ENCODE assay signal across 21 mouse cellular contexts in genomic region chr6:136026936-136027335, GRCm38 (mm10).
DNase-seq lines count a peak whose midpoint lies in the region; ATAC-seq and TF ChIP-seq lines count a peak whose summit lies in the region.
"Had no signal": no experiment of that assay in that cellular context is flagged by ENCODE, and none has a peak within 500 bp of the region (broad histone marks: within the 10 kb centered on the region; RNA-seq: fewer than 3 reads in every experiment).

No protein-coding gene starts in this region.

- H3K4me3 ChIP-seq in intestine, embryonic 14.5 days (ENCODE audit: low read depth, low read length) = no peak overlapping the region
- no peak overlapping the region for H3K4me3 ChIP-seq in intestine, postnatal 0 days (ENCODE audit: low read depth, low read length)
- H3K4me3 ChIP-seq: embryonic facial prominence, embryonic 12.5 days; embryonic facial prominence, embryonic 15.5 days; heart, adult 2 months; heart, embryonic 10.5 days; hindbrain, embryonic 12.5 days; hindbrain, embryonic 15.5 days; intestine, embryonic 15.5 days had no signal

- H3K27ac ChIP-seq in intestine, embryonic 14.5 days (ENCODE audit: low read depth) = no peak overlapping the region
- no peak overlapping the region for H3K27ac ChIP-seq in intestine, postnatal 0 days (ENCODE audit: low read depth, low read length)
- H3K27ac ChIP-seq: embryonic facial prominence, embryonic 12.5 days; embryonic facial prominence, embryonic 15.5 days; heart, adult 2 months; heart, embryonic 10.5 days; hindbrain, embryonic 12.5 days; hindbrain, embryonic 15.5 days; intestine, embryonic 15.5 days had no signal

- H3K9me3 ChIP-seq in intestine, embryonic 14.5 days (ENCODE audit: control insufficient read depth, low read length) = no peaks in the 10 kb centered on the region
- no peaks in the 10 kb centered on the region for H3K9me3 ChIP-seq in intestine, postnatal 0 days (ENCODE audit: control insufficient read depth)
- H3K9me3 ChIP-seq: embryonic facial prominence, embryonic 12.5 days; embryonic facial prominence, embryonic 15.5 days; heart, embryonic 10.5 days; hindbrain, embryonic 12.5 days; hindbrain, embryonic 15.5 days; intestine, embryonic 15.5 days had no signal

- no peak for ATAC-seq in intestine, embryonic 14.5 days (replicated peaks; ENCODE audit: low FRiP score, low TSS enrichment, low read depth)
- ATAC-seq in intestine, postnatal 0 days = no peak
- ATAC-seq: CD4-positive, CD25-positive, alpha-beta regulatory T cell, adult 4 months; forebrain, embryonic 14.5 days; forebrain, postnatal 0 days; intestine, embryonic 15.5 days had no signal

- H3K4me2 ChIP-seq in intestine, embryonic 14.5 days (ENCODE audit: low read length) = no peak overlapping the region
- no peak overlapping the region for H3K4me2 ChIP-seq in intestine, postnatal 0 days (replicated peaks; ENCODE audit: low read depth)
- H3K4me2 ChIP-seq: embryonic facial prominence, embryonic 12.5 days; embryonic facial prominence, embryonic 15.5 days; hindbrain, embryonic 12.5 days; hindbrain, embryonic 15.5 days; intestine, embryonic 15.5 days had no signal

- no peak for TF ChIP-seq CTCF in intestine, postnatal 0 days (IDR thresholded peaks at IDR 0.05; ENCODE audit: low read depth)

- 90% methylated on average over 6 of the region's 6 CpGs for WGBS in intestine, embryonic 14.5 days
- 95% methylated on average over 6 of the region's 6 CpGs for WGBS in intestine, postnatal 0 days

- H3K27me3 ChIP-seq in intestine, embryonic 14.5 days (replicated peaks; ENCODE audit: control insufficient read depth, insufficient read depth, low read length) = no peaks in the 10 kb centered on the region
- no peaks in the 10 kb centered on the region for H3K27me3 ChIP-seq in intestine, postnatal 0 days (replicated peaks; ENCODE audit: control insufficient read depth, insufficient read depth, low read length)
- H3K27me3 ChIP-seq: embryonic facial prominence, embryonic 12.5 days; embryonic facial prominence, embryonic 15.5 days; hindbrain, embryonic 12.5 days; hindbrain, embryonic 15.5 days; intestine, embryonic 15.5 days had no signal

- DNase-seq in intestine, embryonic 14.5 days (ENCODE audit: low spot score) = peak; percentile 34
- peak; percentile 49 for DNase-seq in adrenal gland, adult 8-10 months
- peak; percentile 53 for DNase-seq in adrenal gland, postnatal 14 days
- no peak for DNase-seq in cerebellum, adult 11 months
- no peak for DNase-seq in urinary bladder, adult 2 months (ENCODE audit: low spot score)
- DNase-seq: cerebellum, adult 2 months; cerebellum, adult 9-11 months; cerebellum, postnatal 25 days; forebrain, postnatal 0 days; gastrocnemius, postnatal 25 days; heart, adult 2 months; kidney, adult 2 months had no signal

- no peaks in the 10 kb centered on the region for H3K36me3 ChIP-seq in intestine, embryonic 14.5 days (ENCODE audit: control insufficient read depth, insufficient read depth, low read length)
- H3K36me3 ChIP-seq in intestine, postnatal 0 days (ENCODE audit: control insufficient read depth, insufficient read depth) = no peaks in the 10 kb centered on the region
- H3K36me3 ChIP-seq: embryonic facial prominence, embryonic 12.5 days; embryonic facial prominence, embryonic 15.5 days; heart, embryonic 10.5 days; hindbrain, embryonic 12.5 days; hindbrain, embryonic 15.5 days; intestine, embryonic 15.5 days had no signal

- H3K9ac ChIP-seq in intestine, embryonic 14.5 days (ENCODE audit: low read length) = no peak overlapping the region
- no peak overlapping the region for H3K9ac ChIP-seq in intestine, postnatal 0 days (ENCODE audit: low read depth, low read length)
- H3K9ac ChIP-seq: embryonic facial prominence, embryonic 12.5 days; embryonic facial prominence, embryonic 15.5 days; forebrain, postnatal 0 days; hindbrain, embryonic 12.5 days; hindbrain, embryonic 15.5 days; intestine, embryonic 15.5 days had no signal

- H3K4me1 ChIP-seq in intestine, embryonic 14.5 days (replicated peaks; ENCODE audit: control insufficient read depth, insufficient read depth, low read length) = no peaks in the 10 kb centered on the region
- H3K4me1 ChIP-seq in intestine, postnatal 0 days (replicated peaks; ENCODE audit: control insufficient read depth, insufficient read depth, low read length) = no peaks in the 10 kb centered on the region
- H3K4me1 ChIP-seq: embryonic facial prominence, embryonic 12.5 days; embryonic facial prominence, embryonic 15.5 days; heart, embryonic 10.5 days; intestine, embryonic 15.5 days had no signal

Comparison
In these comparisons a context has a peak if more than half of its experiments do, and no peak if none do; other contexts are left out.
1. DNase-seq: peak in intestine, embryonic 14.5 days (single experiment), adrenal gland, adult 8-10 months (single experiment) and adrenal gland, postnatal 14 days (single experiment); none in cerebellum, adult 11 months (single experiment) and urinary bladder, adult 2 months (single experiment).